Mouse (Mus musculus) left cerebral cortex, adult 11 months (tissue): Measurements from ENCODE around the gene Gm3164.
"Not testable (repeated sequence)": the region's sequence is repeated elsewhere in the genome, so short reads cannot be mapped to it uniquely, and the experiment has no call there.

ENCODE experiments used
- DNase-seq: peaks from one replicate; pipeline ENCODE4 v3.0.0; 2022; ENCODE audit warnings: low spot score

Gm3164 gene

DNA sequence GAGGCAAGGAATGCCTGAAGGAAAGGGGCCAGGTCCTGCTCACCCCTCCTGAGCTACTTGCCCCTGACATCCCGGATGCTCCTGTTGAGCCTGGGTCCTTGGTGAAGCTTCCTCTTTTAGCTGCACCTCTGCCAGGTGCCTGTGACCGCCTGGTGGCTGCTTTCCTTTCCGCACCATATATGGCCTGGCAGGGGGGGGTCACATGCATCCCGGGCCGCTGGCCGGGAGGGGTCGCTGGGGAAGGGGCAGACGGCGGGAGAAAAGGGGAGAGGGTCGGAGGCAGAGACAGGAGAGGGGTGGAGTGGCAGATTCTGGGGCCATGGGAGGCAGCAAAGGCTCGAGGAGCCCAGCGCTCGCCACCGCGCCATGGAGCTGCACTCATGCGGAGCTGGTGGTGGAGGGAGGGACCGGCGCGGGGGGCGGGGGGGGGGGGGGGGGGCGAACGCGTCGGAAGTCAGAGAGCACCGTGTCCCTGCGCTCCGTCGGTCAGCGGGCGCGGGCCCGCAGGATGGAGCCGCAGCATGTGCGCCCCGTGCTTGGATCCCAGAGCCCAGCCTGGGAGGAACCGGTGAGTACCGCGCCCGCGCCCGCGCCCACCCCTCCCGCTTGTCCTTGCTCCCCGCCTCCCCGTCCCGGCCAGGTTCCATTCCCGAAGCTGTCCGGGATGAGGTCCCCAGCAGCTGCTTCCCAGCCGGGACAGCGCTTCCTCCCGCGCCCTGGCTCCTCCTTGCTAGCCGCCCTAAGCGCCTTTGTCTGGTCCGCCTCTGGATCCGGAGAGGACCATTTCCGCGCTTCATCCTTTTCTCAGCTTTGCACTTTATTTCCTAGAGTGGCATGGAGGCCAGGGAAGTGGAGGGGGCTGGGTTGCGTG lies at the start of gene Gm3164:
TSS of gene Gm3164 (plus strand) at position 484 of the 871 bp plus-strand sequence.
- not testable (repeated sequence) for DNase-seq

- not testable (repeated sequence) for DNase-seq
Observed at GRCm38 (mm10) chr14:4368991-4369390, 46.3 kb upstream of the Gm3164 start.

GRCm38 (mm10) chr14:4369691-4370090 lies 45.6 kb upstream of the Gm3164 start:
- DNase-seq, result not testable (repeated sequence)

DNA sequence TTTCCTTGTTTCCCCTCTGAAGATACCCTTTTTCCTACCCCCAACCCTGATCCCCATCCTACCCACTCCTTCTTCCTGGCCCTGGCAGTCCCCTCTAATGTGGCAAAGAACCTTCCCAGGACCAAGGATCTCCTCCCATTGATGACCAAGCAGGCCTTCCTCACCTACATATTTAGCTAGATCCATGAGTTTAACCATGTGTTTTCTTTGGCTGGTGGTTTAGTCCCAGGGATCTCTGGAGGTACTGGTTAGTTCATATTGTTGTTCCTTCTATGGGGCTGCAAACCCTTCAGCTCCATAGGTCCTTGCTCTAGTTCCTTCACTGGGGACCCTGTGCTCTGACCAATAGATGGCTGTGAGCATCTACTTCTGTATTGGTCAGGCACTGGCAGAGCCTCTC lies 37.4 kb upstream of the Gm3164 start:
- DNase-seq, result not testable (repeated sequence)

- not testable (repeated sequence) for DNase-seq
Observed at GRCm38 (mm10) chr14:4385606-4386005, 29.6 kb upstream of the Gm3164 start.

GRCm38 (mm10) chr14:4392841-4393530 lies 22.3 kb upstream of the Gm3164 start:
- DNase-seq, result not testable (repeated sequence)

DNA sequence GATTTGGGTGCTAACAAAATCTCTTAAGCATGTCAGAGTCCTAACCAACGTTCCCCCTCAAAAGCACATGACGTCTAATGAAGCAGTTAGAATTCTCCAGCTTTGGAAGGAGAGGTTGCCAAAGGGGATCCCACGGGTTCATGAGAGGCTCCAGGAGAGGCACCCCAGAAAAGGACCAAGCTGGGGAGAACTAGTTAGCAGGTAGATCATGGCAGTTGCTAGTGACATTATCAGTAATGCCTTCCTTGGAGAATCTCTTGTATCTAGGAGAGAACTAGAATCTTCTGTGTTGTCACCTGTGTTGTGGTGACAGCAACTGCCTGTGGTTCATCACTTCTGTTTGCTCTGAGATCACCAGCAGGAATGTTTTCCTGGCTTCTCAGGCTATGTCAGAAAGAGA lies 18.0 kb upstream of the Gm3164 start, which contains the start of gene Gm3159:
TSS of gene Gm3159 (plus strand) at position 301 of the 400 bp plus-strand sequence.
- DNase-seq, result not testable (repeated sequence)

DNA sequence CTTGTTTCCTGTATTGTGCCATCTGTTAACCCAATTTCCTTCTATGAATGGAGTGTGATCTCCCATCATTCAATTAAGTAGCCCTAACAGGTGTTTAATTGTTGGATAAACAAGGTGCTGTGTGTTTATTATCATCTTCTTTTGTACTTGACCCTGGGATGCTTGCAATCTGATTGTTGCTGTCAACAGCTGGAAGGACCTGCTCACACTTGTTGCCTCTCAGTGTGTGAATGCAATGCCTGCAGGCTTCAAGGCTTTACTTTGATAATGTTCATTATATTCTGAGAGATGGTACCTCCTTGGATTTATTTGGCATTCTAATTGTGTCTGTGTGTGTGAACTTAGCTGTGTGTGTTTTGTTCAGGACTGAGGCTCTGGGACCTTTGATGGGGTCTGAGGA lies 16.6 kb upstream of the Gm3164 start:
- DNase-seq, result not testable (repeated sequence)

DNA sequence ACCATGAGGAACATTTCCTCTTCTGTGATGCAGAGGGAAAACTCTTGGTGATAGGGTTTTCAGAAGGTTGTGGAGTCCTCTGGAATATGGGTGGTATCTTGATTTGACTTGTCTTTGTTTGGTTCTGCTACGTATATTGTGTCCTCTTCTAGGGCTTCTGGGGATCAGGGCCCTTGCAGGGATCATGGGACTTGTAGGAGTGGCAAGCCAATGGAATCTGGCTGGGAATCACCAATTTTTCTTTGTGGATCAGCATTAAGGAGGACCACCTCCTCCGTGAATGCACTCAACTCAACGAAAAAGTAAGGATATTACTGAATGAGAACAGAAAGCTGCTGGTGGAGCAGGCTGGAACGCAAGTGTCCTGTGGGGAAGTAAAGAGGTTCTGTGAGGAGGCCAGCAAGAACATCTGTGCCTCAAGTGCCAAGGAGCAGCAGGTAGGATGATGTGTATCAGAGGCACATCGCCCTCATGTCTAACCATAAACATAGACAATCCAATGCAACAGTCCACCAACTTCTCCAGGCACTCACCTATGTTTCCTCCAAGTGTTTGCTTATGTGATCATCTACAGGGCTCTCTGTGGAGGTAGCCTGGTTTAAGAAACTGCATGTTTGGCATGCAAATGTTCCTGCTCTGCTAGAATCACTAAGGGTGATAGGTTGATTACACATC lies 15.0 kb upstream of the Gm3164 start:
- DNase-seq, result not testable (repeated sequence)

DNA sequence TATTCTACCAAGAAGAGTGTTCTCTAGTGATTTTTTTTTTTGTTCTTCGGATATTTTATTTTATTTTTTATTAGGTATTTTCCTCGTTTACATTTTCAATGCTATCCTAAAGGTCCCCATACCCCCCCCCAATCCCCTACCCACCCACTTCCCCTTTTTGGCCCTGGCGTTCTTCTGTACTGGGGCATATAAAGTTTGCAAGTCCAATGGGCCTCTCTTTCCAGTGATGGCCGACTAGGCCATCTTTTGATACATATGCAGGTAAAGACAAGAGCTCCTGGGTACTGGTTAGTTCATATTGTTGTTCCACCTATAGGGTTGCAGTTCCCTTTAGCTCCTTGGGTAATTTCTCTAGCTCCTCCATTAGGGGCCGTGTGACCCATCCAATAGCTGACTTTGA lies 14.0 kb upstream of the Gm3164 start:
- DNase-seq, result not testable (repeated sequence)

DNA sequence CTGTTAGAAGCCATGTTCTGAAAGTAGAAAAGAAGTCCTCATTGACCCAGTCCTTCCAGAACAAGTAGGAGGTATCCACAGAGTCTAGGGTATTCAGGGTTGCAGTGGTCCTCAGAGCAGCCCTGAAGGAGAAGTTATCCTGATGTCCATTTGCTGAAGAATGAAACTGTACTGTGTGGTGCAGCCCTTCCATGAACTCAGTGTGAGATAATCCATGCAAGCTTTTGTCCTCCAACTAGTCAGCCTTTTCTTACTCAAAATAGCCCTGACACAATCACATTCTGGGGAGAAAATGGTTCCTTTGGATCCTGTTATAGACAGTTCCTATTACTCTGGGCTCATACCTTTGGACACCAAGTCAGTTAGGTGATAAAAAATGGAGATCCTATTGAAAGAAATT lies 11.4 kb upstream of the Gm3164 start:
- DNase-seq, result not testable (repeated sequence)

GRCm38 (mm10) chr14:4409939-4410338 lies 5.3 kb upstream of the Gm3164 start:
- not testable (repeated sequence) for DNase-seq

- not testable (repeated sequence) for DNase-seq
Observed at GRCm38 (mm10) chr14:4430692-4431091, 15.4 kb downstream of the Gm3164 start, which contains the start of gene Gm3173. TSS of gene Gm3173 (plus strand) at chr14:4430992.

GRCm38 (mm10) chr14:4481445-4481844 lies 66.2 kb downstream of the Gm3164 start, which contains the start of gene Gm3182:
TSS of gene Gm3182 (plus strand) at chr14:4481745.
- DNase-seq, result not testable (repeated sequence)
